Mouse (Mus musculus) colon, adult 2 months (tissue): Measurements from ENCODE around the gene Arhgap25. TPM values are rescaled to one million over a fixed set of nuclear protein-coding genes. Genes with fewer than 3 reads are reported as not detected.

Experiments used
- polyA plus RNA-seq: library from polyadenylated mRNA; depleted of rRNA; stranded (reverse); fragments of >200 nt; gene quantifications from 2 replicates; pipeline ENCODE4 v1.2.3, GENCODE M21; 2012; rRNA removed

The Arhgap25 gene
- 0.82 and 0.87 TPM in 2 replicates for polyA plus RNA-seq

DNA sequence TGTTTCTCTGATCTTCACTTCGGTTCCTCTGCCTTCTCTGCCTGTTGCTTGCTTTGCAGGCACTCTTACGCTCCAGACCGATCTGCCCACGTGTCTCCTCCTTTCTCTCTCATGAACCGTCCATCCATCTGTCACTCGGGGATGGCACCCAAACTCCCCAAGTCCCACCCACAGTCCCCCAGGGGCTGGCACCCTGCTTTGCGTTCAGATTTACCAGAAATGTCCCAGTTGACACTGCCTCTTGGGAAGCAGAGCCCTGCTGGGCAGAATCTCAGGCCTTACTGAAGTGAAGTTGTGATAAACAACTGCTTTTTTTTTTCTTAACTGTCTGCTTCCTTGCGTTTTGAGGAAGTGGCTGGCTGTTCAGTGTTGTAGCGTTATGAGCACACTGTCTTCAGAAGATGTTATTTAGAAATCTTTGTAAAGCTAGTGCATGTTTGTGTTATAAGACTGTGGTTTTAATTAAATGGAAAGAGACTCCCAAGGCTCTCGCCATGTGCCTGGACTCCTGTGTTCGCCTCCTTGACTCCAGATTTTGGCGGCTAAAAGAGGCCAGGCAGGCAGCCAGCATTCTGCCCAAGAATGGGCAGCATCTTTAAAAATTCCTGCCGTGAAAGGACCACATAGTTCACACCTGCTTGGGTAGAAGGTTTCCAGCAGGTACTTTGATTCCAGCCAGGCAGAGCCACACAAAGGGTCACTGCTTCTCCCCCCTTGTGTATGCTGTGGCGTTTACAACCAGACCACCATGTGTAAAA lies at the start of gene Arhgap25:
Gene Arhgap25, minus strand, starts transcription at position 307 of the 758 bp plus-strand sequence.

DNA sequence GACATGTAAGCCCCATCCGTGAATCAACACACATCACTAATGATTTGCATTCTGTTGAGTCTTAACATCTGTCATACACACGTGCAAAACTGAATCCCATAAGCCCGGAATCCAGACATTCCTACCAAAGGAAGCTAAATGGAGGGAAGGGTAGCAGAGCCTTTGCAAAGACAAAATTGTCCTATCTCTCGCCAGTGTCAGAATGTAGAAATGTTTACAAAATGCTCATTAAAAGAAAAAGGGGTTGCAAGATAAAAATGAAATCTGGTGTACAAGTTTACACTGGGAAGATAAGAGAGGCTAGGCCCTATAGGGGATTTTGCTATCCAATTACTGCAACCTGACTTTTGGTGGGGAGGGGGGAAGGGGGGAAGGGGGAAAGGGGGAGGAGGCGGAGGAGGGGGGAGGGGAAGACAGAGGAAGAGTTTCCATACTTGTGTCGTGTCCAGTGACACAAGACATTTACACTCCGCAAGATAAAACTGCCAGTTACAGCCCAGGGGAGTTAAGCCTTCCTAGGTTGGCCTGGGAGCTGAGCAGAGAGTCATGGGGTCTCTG lies 104.5 kb downstream of the Arhgap25 start, which contains the start of gene Bmp10:
Gene Bmp10, plus strand, starts transcription at position 508 of the 558 bp plus-strand sequence.

Other genes with a start within 250 kb of the Arhgap25 start
- 7.6 and 7.9 TPM in 2 replicates for gene Antxr1, start 197.4 kb downstream of the Arhgap25 start, polyA plus RNA-seq
- not detected in 2 replicates for gene Gkn1, start 182.3 kb downstream of the Arhgap25 start, polyA plus RNA-seq
- not detected in 2 replicates for gene Gkn2, start 159.9 kb downstream of the Arhgap25 start, polyA plus RNA-seq
- 0.23 and 0.79 TPM in 2 replicates for gene Gkn3, start 144.3 kb downstream of the Arhgap25 start, polyA plus RNA-seq
- not detected in 2 replicates for gene Bmp10, start 104.3 kb downstream of the Arhgap25 start, polyA plus RNA-seq
- gene Prokr1, start 57.5 kb upstream of the Arhgap25 start, polyA plus RNA-seq = 0.76 and 0.90 TPM in 2 replicates
- 2.9 and 3.7 TPM in 2 replicates for gene Aplf, start 138.9 kb upstream of the Arhgap25 start, polyA plus RNA-seq
- 6.4 and 9.8 TPM in 2 replicates for gene Efcc1, start 197.6 kb upstream of the Arhgap25 start, polyA plus RNA-seq
- 0.14 and 0.17 TPM in 2 replicates for gene Gp9, start 244.8 kb upstream of the Arhgap25 start, polyA plus RNA-seq